Mouse (Mus musculus): Measurements from ENCODE around the gene Ano5. TPM values are rescaled to one million over a fixed set of nuclear protein-coding genes. Genes with fewer than 3 reads are reported as not detected.

Gene Ano5
- polyA plus RNA-seq (2017; shearing (Covaris generic)), result not detected

DNA sequence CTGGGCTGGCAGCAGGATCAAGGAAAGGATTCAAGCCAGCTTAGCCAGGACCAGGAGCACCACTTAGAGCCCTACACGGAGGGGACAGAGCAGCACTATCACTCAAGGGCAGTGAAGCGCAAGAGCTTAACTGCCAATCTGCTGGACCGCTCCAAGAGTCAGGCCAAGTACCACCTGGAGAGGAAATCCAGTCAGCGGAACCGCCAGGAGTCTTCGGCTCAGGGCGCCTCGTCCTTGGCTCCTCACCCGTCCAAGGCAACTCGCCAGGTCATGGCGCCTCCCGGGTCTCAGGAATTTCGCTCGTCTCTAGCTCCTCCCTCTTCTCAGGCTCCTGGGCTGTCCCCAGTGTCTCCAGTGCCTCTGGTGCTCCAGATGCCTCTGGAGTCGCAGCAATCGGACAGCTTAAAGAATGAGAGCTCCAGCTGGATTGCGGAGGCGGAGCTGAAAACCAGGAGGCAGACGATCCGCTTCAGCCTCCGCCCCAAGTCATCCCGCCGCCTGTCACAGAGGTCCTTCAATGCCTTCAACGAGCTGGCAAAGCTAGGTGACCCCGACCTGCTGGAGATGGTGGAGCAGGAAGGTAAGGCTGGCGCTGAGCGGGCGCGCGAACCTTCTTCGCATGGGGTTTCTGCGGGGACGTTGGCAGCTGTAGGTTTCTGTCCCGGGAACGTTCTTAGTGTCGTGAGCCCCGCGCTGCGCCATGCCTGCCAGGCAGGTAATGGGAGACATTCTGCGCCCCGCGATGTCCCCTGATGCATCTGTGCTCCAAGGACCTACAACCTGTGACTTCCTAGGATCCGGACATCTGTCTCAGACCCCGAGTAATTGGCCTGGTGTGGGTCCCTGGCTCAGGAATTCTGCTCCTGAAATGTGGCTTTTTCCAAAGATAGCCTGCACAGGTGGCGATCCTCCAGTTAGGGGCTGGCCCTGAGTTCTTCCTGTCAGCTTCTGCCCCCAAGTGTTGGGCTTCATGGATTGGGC is at the start of gene Ano5:
TSS of gene Ano5 (plus strand) at position 359 of the 981 bp plus-strand sequence.

DNA sequence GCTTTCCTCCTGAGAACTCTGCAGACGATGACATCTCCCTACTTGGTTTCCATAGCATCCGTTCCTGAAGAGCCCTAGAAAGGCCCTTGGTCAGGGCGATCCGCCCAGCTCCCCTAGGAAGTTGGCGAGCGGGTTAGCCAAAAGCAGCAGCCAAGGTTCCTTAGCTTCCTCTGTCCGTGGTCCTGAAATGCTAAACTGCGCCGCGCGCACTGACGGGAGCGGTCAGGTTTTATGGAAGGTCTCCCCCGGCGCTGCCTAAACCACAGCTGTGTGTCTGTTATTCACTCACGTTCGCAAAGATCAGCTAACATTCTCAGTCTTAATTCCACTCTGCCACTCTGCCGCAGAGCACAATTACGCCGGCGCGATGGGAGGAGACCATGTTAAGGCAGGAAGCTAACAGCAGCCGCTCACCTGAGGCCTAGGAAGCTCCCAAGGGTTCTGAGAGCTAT is 110.9 kb downstream of the Ano5 start, which contains the start of gene Slc17a6:
TSS of gene Slc17a6 (plus strand) at position 313 of the 452 bp plus-strand sequence.

Other genes with a start within 250 kb of the Ano5 start
- gene Slc17a6, start 111.0 kb downstream of the Ano5 start, polyA plus RNA-seq (2017; shearing (Covaris generic)), result not detected

All from CD4-positive, CD25-positive, alpha-beta regulatory T cell, adult 9 weeks (primary cell).